Mouse (Mus musculus): ENCODE measurements around the gene Cfhr1.

The Cfhr1 gene

DNA sequence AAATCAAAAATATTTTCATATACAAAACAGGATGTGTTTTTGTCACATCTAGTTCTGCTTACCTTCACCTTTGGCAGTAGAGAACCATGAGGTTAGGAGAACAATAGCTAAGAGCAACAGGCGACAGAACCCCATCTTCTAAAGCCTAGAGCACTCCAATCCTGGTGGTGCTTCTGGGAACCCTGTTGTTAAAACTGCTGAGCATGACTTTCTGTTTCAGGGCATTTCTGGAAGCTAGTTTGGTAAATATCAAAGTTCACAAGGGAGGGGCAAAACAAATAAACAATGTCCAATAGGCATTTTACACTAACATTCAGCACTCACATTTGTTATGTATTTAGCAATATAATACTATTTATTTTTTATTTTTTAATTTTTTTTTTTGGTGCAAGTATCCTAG lies at the start of gene Cfhr1:
Gene Cfhr1, minus strand, starts transcription at position 249 of the 400 bp plus-strand sequence.
- DNase-seq (ENCODE audit: low read depth, low spot score) = no peak

DNA sequence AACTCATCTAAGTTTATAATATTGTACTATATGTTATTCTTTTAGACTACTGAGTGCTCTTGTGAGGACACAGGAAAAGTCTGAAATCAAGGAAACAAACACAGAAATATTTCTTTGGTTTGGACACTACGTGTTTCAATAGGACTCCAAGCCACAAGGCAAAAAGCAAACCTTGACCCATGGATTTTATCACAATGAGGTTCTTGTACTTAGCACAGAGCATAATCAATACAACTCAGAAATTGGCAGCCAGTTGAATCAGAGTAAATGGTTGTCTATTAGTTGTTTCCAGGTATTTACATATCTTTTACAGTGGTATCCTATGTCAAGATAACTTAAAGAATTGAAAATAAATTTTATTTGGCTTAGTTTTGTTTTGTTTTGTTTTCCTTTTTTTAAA lies 8.8 kb downstream of the Cfhr1 start:
- DNase-seq (ENCODE audit: low read depth, low spot score) = no peak

DNA sequence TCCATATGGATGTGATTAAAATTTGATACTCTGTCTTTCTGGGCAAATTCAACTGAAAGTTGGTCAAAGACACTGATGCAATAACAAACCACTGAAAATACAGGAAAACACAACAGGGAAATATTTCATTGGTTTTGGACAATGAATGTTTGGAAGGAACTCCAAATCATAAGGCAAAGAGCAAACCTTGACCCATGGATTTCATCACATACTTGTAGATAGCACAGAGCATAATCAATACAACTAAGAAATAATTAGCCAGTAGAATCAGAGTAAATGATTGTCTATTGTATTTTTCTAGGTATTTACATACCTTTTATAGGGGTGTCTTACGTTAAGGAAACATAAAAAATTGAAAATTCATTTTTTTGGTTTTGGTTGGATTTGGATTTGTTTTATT lies 11.5 kb downstream of the Cfhr1 start:
- DNase-seq (ENCODE audit: low read depth, low spot score) = no peak

DNA sequence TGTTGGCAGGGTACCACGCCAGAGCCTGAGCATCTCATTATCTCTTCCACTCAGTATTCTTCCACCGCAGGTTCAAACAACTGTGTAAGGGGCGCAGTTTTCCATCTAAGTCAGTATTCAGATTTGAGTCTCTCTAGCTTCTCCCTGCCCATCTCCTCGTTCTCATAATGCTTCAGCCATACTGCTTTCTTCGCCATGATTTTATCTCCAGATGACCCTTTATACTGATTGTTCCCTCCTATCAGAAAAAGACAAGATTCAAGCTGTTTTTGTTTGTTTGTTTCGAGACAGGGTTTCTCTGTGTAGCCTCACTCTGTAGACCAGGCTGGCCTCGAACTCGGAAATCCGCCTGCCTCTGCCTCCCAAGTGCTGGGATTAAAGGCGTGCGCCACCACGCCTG lies 45.5 kb downstream of the Cfhr1 start:
- DNase-seq (ENCODE audit: low read depth, low spot score) = no peak

DNA sequence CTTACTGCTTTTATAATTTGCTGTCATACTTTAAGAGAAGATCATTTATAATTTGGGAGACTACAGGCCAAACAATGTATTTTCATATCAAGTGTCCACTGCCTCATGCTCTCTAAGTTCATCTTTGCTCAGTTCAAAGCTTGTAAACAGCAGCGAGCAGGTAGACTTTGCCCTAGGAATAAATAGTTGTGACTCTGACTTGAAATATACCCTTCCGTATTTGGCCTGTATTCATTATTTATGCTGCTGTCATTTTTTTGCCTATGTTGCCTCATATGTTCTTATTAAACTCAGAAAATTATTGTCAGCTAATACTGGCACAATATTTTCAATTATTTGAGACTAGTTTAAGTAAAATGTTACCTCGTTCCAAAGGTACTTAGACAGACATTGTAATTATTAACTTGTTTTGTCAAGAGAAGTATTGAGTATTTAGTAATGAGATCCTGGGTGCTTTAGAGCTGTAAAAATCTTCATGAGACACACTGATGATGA lies 58.8 kb downstream of the Cfhr1 start, which contains the start of gene F13b:
Gene F13b, plus strand, starts transcription at position 445 of the 495 bp plus-strand sequence.
- DNase-seq (ENCODE audit: low read depth, low spot score) = no peak

DNA sequence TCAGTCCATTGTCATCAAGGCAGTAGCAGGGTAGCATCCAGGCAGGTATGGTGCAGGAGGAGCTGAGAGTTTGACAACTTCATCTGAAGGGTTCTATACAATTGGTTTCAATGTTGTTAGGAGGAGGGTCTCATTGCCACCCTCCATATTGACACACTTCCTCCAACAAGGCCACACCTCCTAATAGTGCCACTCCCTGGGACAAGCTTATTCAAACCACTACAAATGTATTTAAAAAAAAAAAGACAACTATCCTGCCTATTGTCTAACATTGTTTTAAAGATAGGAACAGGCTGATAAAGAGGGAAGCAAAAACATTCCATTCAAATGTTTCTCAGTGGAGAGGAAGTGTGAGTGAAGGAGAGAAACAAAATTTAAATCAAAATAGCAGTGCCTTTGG lies 60.3 kb downstream of the Cfhr1 start:
- DNase-seq (ENCODE audit: low read depth, low spot score) = no peak

All from brain, adult 2 months (tissue).